Mouse (Mus musculus) MEL (cell line): ENCODE measurements around the gene Csnk1e. TPM values are rescaled to one million over a fixed set of nuclear protein-coding genes. Genes with fewer than 3 reads are reported as not detected.

ENCODE experiments used
- DNase-seq: peaks from one replicate; pipeline ENCODE4 v3.0.0; 2011; ENCODE audit warnings: low read depth, low spot score
- H3K27ac ChIP-seq: 2 replicates; pipeline ENCODE4 v1.5.1; 2012; ENCODE audit warnings: low read depth, mild to moderate bottlenecking, control low read depth, low read length, moderate library complexity; ENCODE audit not compliant: control insufficient read depth
- H3K27me3 ChIP-seq, 2 experiments: fragments of 150-350 bp in 1 of 2; sonication (generic) in 1 of 2; 2 replicates each; pipeline ENCODE4 v1.6.1; 2012; ENCODE audit warnings: low read length in 2 of 2, mild to moderate bottlenecking in 2 of 2, improper control_type of control experiment in 1 of 2, moderate library complexity in 1 of 2; ENCODE audit not compliant: insufficient read depth in 2 of 2, control insufficient read depth in 1 of 2
- H3K36me3 ChIP-seq, 2 experiments: 2 replicates each; pipeline ENCODE4 v1.6.1; 2012 to 2014; ENCODE audit warnings: low read length in 2 of 2, improper control_type of control experiment in 1 of 2, inconsistent platforms in 1 of 2, mild to moderate bottlenecking in 1 of 2; ENCODE audit not compliant: insufficient read depth in 2 of 2, control insufficient read depth in 1 of 2
- H3K4me1 ChIP-seq, 2 experiments: fragments of 150-350 bp in 1 of 2; sonication (generic) in 1 of 2; 2 replicates each; pipeline ENCODE4 v1.6.1; 2012; ENCODE audit warnings: low read length in 2 of 2, improper control_type of control experiment in 1 of 2, mild to moderate bottlenecking in 1 of 2; ENCODE audit not compliant: insufficient read depth in 2 of 2, control insufficient read depth in 1 of 2
- H3K4me3 ChIP-seq, 2 experiments: fragments of 150-350 bp in 1 of 2; sonication (generic) in 1 of 2; 2 replicates each; pipeline ENCODE4 v1.5.1; 2012; ENCODE audit warnings: low read depth in 2 of 2, low read length in 2 of 2, mild to moderate bottlenecking in 2 of 2, moderate library complexity in 2 of 2, control low read depth in 1 of 2, improper control_type of control experiment in 1 of 2; ENCODE audit not compliant: control insufficient read depth in 1 of 2, insufficient read depth in 1 of 2
- H3K79me2 ChIP-seq: 2 replicates; pipeline ENCODE4 v1.6.1; 2012; ENCODE audit warnings: mild to moderate bottlenecking, low read length, moderate library complexity; ENCODE audit not compliant: control insufficient read depth, poor library complexity, insufficient read depth
- H3K9ac ChIP-seq: 2 replicates; pipeline ENCODE4 v1.6.1; 2012; ENCODE audit warnings: low read depth, mild to moderate bottlenecking, control low read depth, low read length, moderate library complexity; ENCODE audit not compliant: control insufficient read depth, poor library complexity, severe bottlenecking
- H3K9me3 ChIP-seq: fragments of 150-350 bp; sonication (generic); replicated peaks from 2 replicates; pipeline ENCODE4 v1.6.1; 2012; ENCODE audit warnings: mild to moderate bottlenecking, low read length, improper control_type of control experiment, moderate library complexity; ENCODE audit not compliant: insufficient read depth
- BHLHE40 ChIP-seq: IDR thresholded peaks from 2 replicates; pipeline ENCODE4 v1.6.1; 2012; ENCODE audit warnings: low read depth, mild to moderate bottlenecking, inconsistent platforms, low read length, improper control_type of control experiment, borderline replicate concordance
- CHD1 ChIP-seq: IDR thresholded peaks from 2 replicates; pipeline ENCODE4 v1.6.1; 2012; ENCODE audit warnings: low read depth, mild to moderate bottlenecking, inconsistent platforms, low read length, improper control_type of control experiment
- CTCF ChIP-seq, 3 experiments: IDR thresholded peaks in 2 of 3; conservative IDR thresholded peaks in 1 of 3; 2 replicates each; pipeline ENCODE4 v1.5.1; 2011 to 2012; ENCODE audit warnings: low read length in 3 of 3, low read depth in 2 of 3, mild to moderate bottlenecking in 2 of 3, improper control_type of control experiment in 1 of 3, inconsistent platforms in 1 of 3, mixed read lengths in 1 of 3, moderate library complexity in 1 of 3; ENCODE audit not compliant: control insufficient read depth in 1 of 3, insufficient read depth in 1 of 3, poor library complexity in 1 of 3, severe bottlenecking in 1 of 3
- E2F4 ChIP-seq: IDR thresholded peaks from 2 replicates; pipeline ENCODE4 v1.6.1; 2011; ENCODE audit warnings: low read depth, low read length, improper control_type of control experiment, borderline replicate concordance
- ELF1 ChIP-seq: IDR thresholded peaks from 2 replicates; pipeline ENCODE4 v1.6.1; 2014; ENCODE audit warnings: low read depth, mild to moderate bottlenecking, inconsistent platforms, low read length, improper control_type of control experiment, moderate library complexity
- ETS1 ChIP-seq: IDR thresholded peaks from 2 replicates; pipeline ENCODE4 v1.6.1; 2012; ENCODE audit warnings: low read depth, mild to moderate bottlenecking, inconsistent platforms, low read length, improper control_type of control experiment, moderate library complexity
- GABPA ChIP-seq: IDR thresholded peaks from 2 replicates; pipeline ENCODE4 v1.6.1; 2012; ENCODE audit warnings: low read depth, mild to moderate bottlenecking, inconsistent platforms, low read length, improper control_type of control experiment, moderate library complexity
- GATA1 ChIP-seq: IDR thresholded peaks from 2 replicates; pipeline ENCODE4 v1.6.1; 2011; ENCODE audit warnings: low read depth, low read length, improper control_type of control experiment
- HCFC1 ChIP-seq: IDR thresholded peaks from 2 replicates; pipeline ENCODE4 v1.6.1; 2012; ENCODE audit warnings: low read depth, mild to moderate bottlenecking, inconsistent platforms, low read length, improper control_type of control experiment, moderate library complexity
- JUND ChIP-seq: IDR thresholded peaks from 2 replicates; pipeline ENCODE4 v1.6.1; 2011; ENCODE audit warnings: low read depth, mild to moderate bottlenecking, improper control_type of control experiment, low read length
- MAFK ChIP-seq: IDR thresholded peaks from 2 replicates; pipeline ENCODE4 v1.6.1; 2011; ENCODE audit warnings: low read depth, mild to moderate bottlenecking, low read length, improper control_type of control experiment, borderline replicate concordance
- MAX ChIP-seq: IDR thresholded peaks from 2 replicates; pipeline ENCODE4 v1.6.1; 2011; ENCODE audit warnings: low read length, improper control_type of control experiment
- MAZ ChIP-seq: IDR thresholded peaks from 2 replicates; pipeline ENCODE4 v1.6.1; 2012; ENCODE audit warnings: low read depth, mild to moderate bottlenecking, inconsistent platforms, low read length, improper control_type of control experiment
- MXI1 ChIP-seq: IDR thresholded peaks from 2 replicates; pipeline ENCODE4 v1.6.1; 2011; ENCODE audit warnings: mild to moderate bottlenecking, low read depth, low read length, improper control_type of control experiment
- MYB ChIP-seq: IDR thresholded peaks from 2 replicates; pipeline ENCODE4 v1.6.1; 2011; ENCODE audit warnings: mild to moderate bottlenecking, low read depth, low read length, improper control_type of control experiment
- NELFE ChIP-seq: IDR thresholded peaks from 2 replicates; pipeline ENCODE4 v1.6.1; 2011; ENCODE audit warnings: low read depth, low read length, improper control_type of control experiment
- NRF1 ChIP-seq: IDR thresholded peaks from 2 replicates; pipeline ENCODE4 v1.6.1; 2014; ENCODE audit warnings: low read depth, mild to moderate bottlenecking, inconsistent platforms, low read length, improper control_type of control experiment, moderate library complexity; ENCODE audit not compliant: poor library complexity, insufficient read depth, severe bottlenecking
- POLR2A ChIP-seq, 2 experiments: IDR thresholded peaks; 2 replicates each; pipeline ENCODE4 v1.6.1; 2011 to 2012; ENCODE audit warnings: low read length in 2 of 2, mild to moderate bottlenecking in 2 of 2, control low read depth in 1 of 2, improper control_type of control experiment in 1 of 2, low read depth in 1 of 2, moderate library complexity in 1 of 2; ENCODE audit not compliant: control insufficient read depth in 1 of 2, insufficient read depth in 1 of 2, poor library complexity in 1 of 2
- POLR2AphosphoS2 ChIP-seq: IDR thresholded peaks from 2 replicates; pipeline ENCODE4 v1.6.1; 2011; ENCODE audit warnings: low read length, improper control_type of control experiment
- POLR2AphosphoS5 ChIP-seq: IDR thresholded peaks from 2 replicates; pipeline ENCODE4 v1.6.1; 2012; ENCODE audit warnings: low read depth, borderline replicate concordance, mild to moderate bottlenecking, inconsistent platforms, low read length, moderate library complexity, mixed read lengths
- RCOR1 ChIP-seq: IDR thresholded peaks from 2 replicates; pipeline ENCODE4 v1.6.1; 2012; ENCODE audit warnings: low read depth, mild to moderate bottlenecking, inconsistent platforms, low read length, improper control_type of control experiment
- TCF12 ChIP-seq: IDR thresholded peaks from 2 replicates; pipeline ENCODE4 v1.6.1; 2014; ENCODE audit warnings: low read depth, mild to moderate bottlenecking, inconsistent platforms, low read length, improper control_type of control experiment, moderate library complexity
- UBTF ChIP-seq: IDR thresholded peaks from 2 replicates; pipeline ENCODE4 v1.6.1; 2012; ENCODE audit warnings: low read depth, mild to moderate bottlenecking, inconsistent platforms, low read length, improper control_type of control experiment, moderate library complexity, borderline replicate concordance; ENCODE audit not compliant: insufficient read depth
- USF2 ChIP-seq, 2 experiments: IDR thresholded peaks; 2 replicates each; pipeline ENCODE4 v1.6.1; 2011 to 2012; ENCODE audit warnings: improper control_type of control experiment in 2 of 2, low read length in 2 of 2, borderline replicate concordance in 1 of 2, inconsistent platforms in 1 of 2, low read depth in 1 of 2, mild to moderate bottlenecking in 1 of 2; ENCODE audit not compliant: insufficient read depth in 1 of 2
- ZC3H11A ChIP-seq: IDR thresholded peaks from 2 replicates; pipeline ENCODE4 v1.6.1; 2012; ENCODE audit warnings: low read depth, mild to moderate bottlenecking, inconsistent platforms, low read length, improper control_type of control experiment
- ZKSCAN1 ChIP-seq: IDR thresholded peaks from 2 replicates; pipeline ENCODE4 v1.6.1; 2012; ENCODE audit warnings: low read depth, mild to moderate bottlenecking, inconsistent platforms, low read length, improper control_type of control experiment, moderate library complexity
- ZMIZ1 ChIP-seq: IDR thresholded peaks from 2 replicates; pipeline ENCODE4 v1.6.1; 2012; ENCODE audit warnings: low read depth, mild to moderate bottlenecking, inconsistent platforms, low read length, improper control_type of control experiment, moderate library complexity
- ZNF384 ChIP-seq: IDR thresholded peaks from 2 replicates; pipeline ENCODE4 v1.6.1; 2012; ENCODE audit warnings: low read depth, mild to moderate bottlenecking, inconsistent platforms, low read length, improper control_type of control experiment
- polyA plus RNA-seq, 2 experiments: library from polyadenylated mRNA; stranded (reverse) in 1 of 2; unstranded in 1 of 2; fragments of >175 nt in 1 of 2; fragments of >200 nt in 1 of 2; gene quantifications; 2 replicates each; pipeline versions ENCODE4 v1.2.1 to v1.2.4; 2012; ENCODE audit warnings: low replicate concordance in 2 of 2, low read depth in 1 of 2; ENCODE audit not compliant: insufficient read length in 2 of 2, insufficient read depth in 1 of 2, missing spikeins in 1 of 2
- total RNA-seq: library from RNA; depleted of rRNA; stranded (reverse); fragments of 300-350 nt; gene quantifications from 2 replicates; pipeline ENCODE4 v1.2.3, GENCODE M21; 2012

Gene Csnk1e
- total and polyA plus RNA-seq, 3 experiments, result 28.5 to 58.1 TPM; not detected in 1

DNA sequence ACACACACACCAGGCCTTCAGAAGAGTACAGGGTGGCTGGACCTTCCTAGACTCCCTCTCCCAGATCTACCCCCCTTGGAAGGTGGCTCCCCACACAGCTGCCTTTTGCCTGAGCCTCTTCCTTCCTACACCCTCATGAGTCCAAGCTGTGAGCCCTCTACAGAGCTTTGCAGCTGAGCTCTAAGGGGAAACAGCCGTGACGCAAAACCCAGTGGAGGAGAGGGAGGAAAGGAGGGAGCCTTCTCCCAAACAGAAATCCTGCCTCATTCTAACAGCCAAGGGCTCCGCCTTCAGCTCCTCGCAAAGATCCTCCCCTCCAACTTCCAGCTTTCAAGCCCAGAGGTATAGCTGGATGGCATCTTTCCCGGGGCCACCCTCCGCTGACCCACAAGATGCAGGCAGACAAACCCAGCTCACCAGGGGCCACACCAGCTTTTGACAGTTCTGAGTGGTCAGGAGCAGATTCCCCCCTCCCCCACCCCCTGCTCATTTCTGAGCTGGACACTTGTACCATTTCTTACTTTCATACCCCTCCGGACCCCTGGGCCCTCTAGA, 11.4 kb downstream of the Csnk1e start:
- DNase-seq, result no peak
- Histone ChIP-seq H3K9me3 (no peaks in the 10 kb centered on the region), H3K27me3 (no peaks in the 10 kb centered on the region), H3K4me1 (peaks cover 6 to 7% of the 10 kb centered on the region in 2 experiments; a peak in 3 of 4 replicates), H3K36me3 (peaks cover 0 to 5% of the 10 kb centered on the region in 2 experiments; a peak in 2 of 4 replicates), H3K4me3 (no peak overlapping the region), H3K27ac (no peak overlapping the region), H3K79me2 (peaks cover 15% of the 10 kb centered on the region), H3K9ac (no peak overlapping the region)
- no peak for TF ChIP-seq MAZ
- no peak for TF ChIP-seq ELF1
- TF ChIP-seq E2F4, result no peak
- TF ChIP-seq TCF12, result no peak
- TF ChIP-seq MAX, result no peak
- no peak for TF ChIP-seq GATA1
- TF ChIP-seq ZC3H11A, result no peak
- no peak for TF ChIP-seq CTCF (IDR thresholded peaks at IDR 0.05 in 2 of 3, conservative IDR thresholded peaks at IDR 0.05 in 1 of 3; ENCODE audit: control insufficient read depth in 1 of 3, insufficient read depth in 1 of 3, low read depth in 2 of 3, low read length in 3 of 3, poor library complexity in 1 of 3, severe bottlenecking in 1 of 3)
- no peak for TF ChIP-seq HCFC1
- TF ChIP-seq ETS1, result no peak
- TF ChIP-seq MYB, result no peak
- no peak for TF ChIP-seq NRF1
- no peak for TF ChIP-seq ZKSCAN1
- no peak for TF ChIP-seq ZMIZ1
- no peak for TF ChIP-seq UBTF
- no peak for TF ChIP-seq CHD1
- TF ChIP-seq MXI1, result no peak
- no peak for TF ChIP-seq POLR2A (IDR thresholded peaks at IDR 0.05; ENCODE audit: control insufficient read depth in 1 of 2, insufficient read depth in 1 of 2, low read depth in 1 of 2, low read length in 2 of 2, poor library complexity in 1 of 2)
- TF ChIP-seq MAFK, result no peak
- TF ChIP-seq RCOR1, result no peak

DNA sequence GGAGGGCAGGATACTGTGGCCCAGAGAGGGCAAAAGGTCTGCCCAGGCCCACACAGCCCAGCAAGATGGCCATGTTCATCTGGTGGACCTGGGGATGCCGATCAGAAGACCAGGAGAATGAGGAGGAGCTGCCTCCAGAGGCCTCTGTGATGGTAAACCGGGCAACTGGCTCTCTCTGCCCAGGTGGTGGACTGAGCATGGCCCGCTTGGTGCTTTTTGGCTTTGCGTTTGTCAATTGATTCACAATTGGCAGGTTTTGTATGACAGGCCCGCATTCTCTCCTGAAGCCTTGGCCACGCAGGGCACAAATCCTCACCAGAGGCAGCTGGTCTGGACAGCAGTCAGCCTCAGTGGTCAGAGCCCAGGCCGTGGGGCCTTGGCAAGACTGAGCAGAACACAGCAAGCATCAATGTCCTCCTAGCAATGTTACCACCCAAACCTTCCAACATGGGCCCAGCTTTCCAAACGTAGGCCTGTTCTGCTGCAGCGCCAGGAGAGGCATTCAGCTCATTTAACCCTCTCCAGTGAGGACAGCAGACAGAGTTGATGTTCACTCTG, 12.3 kb downstream of the Csnk1e start:
- peaks cover 6 to 7% of the 10 kb centered on the region in 2 experiments; a peak in 3 of 4 replicates for H3K4me1 ChIP-seq
- H3K27ac ChIP-seq, result no peak overlapping the region
- H3K9me3 ChIP-seq, result no peaks in the 10 kb centered on the region
- no peak overlapping the region for H3K9ac ChIP-seq
- H3K36me3 ChIP-seq, result peaks cover 0 to 5% of the 10 kb centered on the region in 2 experiments; a peak in 2 of 4 replicates
- peaks cover 15% of the 10 kb centered on the region for H3K79me2 ChIP-seq
- DNase-seq, result no peak
- H3K27me3 ChIP-seq, result no peaks in the 10 kb centered on the region
- no peak for TF ChIP-seq NELFE
- no peak for TF ChIP-seq HCFC1
- no peak for TF ChIP-seq BHLHE40
- TF ChIP-seq ZC3H11A, result no peak
- no peak for TF ChIP-seq UBTF
- TF ChIP-seq MAFK, result no peak
- TF ChIP-seq USF2 (IDR thresholded peaks at IDR 0.05; ENCODE audit: borderline replicate concordance in 1 of 2, insufficient read depth in 1 of 2, low read depth in 1 of 2, low read length in 2 of 2), result no peak
- no peak for TF ChIP-seq JUND
- no peak for TF ChIP-seq ZNF384
- TF ChIP-seq RCOR1, result no peak
- TF ChIP-seq MAZ, result no peak
- TF ChIP-seq POLR2AphosphoS2, result no peak
- no peak for TF ChIP-seq E2F4
- no peak for TF ChIP-seq POLR2AphosphoS5
- no peak for TF ChIP-seq ZKSCAN1
- TF ChIP-seq MXI1, result no peak
- TF ChIP-seq POLR2A (IDR thresholded peaks at IDR 0.05; ENCODE audit: control insufficient read depth in 1 of 2, insufficient read depth in 1 of 2, low read depth in 1 of 2, low read length in 2 of 2, poor library complexity in 1 of 2), result no peak
- no peak for TF ChIP-seq GABPA
- TF ChIP-seq, all 39 proteins: peak for 0
- no peak overlapping the region for H3K4me3 ChIP-seq
